Mouse (Mus musculus) olfactory bulb, adult 2 months (tissue): ENCODE results near the gene Ctdspl.

Experiments used
- CTCF ChIP-seq: fragments of 200-500 bp; IDR thresholded peaks from 2 replicates; pipeline ENCODE4 v1.5.1; 2012; ENCODE audit warnings: low read depth, mild to moderate bottlenecking, low read length, moderate library complexity; ENCODE audit not compliant: insufficient read depth
- POLR2A ChIP-seq: fragments of 200-500 bp; IDR thresholded peaks from 2 replicates; pipeline ENCODE4 v1.6.1; 2012; ENCODE audit warnings: mild to moderate bottlenecking, low read depth, low read length, moderate library complexity; ENCODE audit not compliant: insufficient read depth

GRCm38 (mm10) chr9:119028226-119029195, 102.3 kb downstream of the Ctdspl start:
- TF ChIP-seq POLR2A (no peak), CTCF (no peak)
